Mouse (Mus musculus) layer of hippocampus, adult 9-10 months (tissue): Measurements from ENCODE around the gene Vmn2r12.
"Not testable (repeated sequence)": the region's sequence is repeated elsewhere in the genome, so short reads cannot be mapped to it uniquely, and the experiment has no call there.

Experiments used
- DNase-seq: peaks from one replicate; pipeline ENCODE4 v3.0.0; 2022; ENCODE audit warnings: low spot score

Vmn2r12 gene

GRCm38 (mm10) chr5:109097850-109098249 is at the start of gene Vmn2r12:
TSS of gene Vmn2r12 (minus strand) at chr5:109097950.
- DNase-seq, result not testable (repeated sequence)

- DNase-seq, result no peak
Measured at GRCm38 (mm10) chr5:109139546-109139945, 41.8 kb upstream of the Vmn2r12 start.

- no peak for DNase-seq
Measured at GRCm38 (mm10) chr5:109136731-109137130, 39.0 kb upstream of the Vmn2r12 start.

GRCm38 (mm10) chr5:109096482-109096881 is 1.3 kb downstream of the Vmn2r12 start:
- DNase-seq, result not testable (repeated sequence)

- not testable (repeated sequence) for DNase-seq
Measured at GRCm38 (mm10) chr5:109072016-109072415, 25.7 kb downstream of the Vmn2r12 start.

GRCm38 (mm10) chr5:109059469-109059868 is 38.3 kb downstream of the Vmn2r12 start, which contains the start of gene Vmn2r11:
TSS of gene Vmn2r11 (minus strand) at chr5:109059569.
- not testable (repeated sequence) for DNase-seq

- no peak for DNase-seq
Measured at GRCm38 (mm10) chr5:109055286-109055685, 42.5 kb downstream of the Vmn2r12 start.
